Mouse (Mus musculus): ENCODE results near the gene Bbs4.

DNA sequence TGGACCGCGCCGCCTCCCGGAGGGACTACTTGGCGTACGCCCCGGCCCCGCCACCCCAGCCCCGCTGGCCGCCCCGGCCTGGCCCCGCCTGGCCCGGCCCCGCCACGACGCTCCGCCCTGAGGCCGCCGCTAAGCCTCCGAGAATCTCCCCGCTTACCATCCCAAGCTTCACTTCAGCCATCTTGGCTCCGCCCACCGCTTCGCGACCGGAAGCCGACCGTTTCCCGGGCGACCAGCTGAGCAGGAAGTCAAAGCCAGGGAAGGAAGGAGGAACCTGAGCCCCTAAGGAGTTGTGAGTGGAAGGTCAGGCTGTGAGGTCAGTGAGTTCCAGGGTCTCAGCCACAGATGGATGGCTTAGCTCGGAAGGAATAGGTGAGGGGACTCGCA is at the start of gene Bbs4:
- peak; percentile 75; the same call in 1 of the 2 replicates for TF ChIP-seq POLR2A (IDR thresholded peaks at IDR 0.05; ENCODE audit: borderline replicate concordance, insufficient read depth, low read length)
- no peak for TF ChIP-seq CTCF (IDR thresholded peaks at IDR 0.05; ENCODE audit: borderline replicate concordance, insufficient read depth, low read depth, low read length)
